Mouse (Mus musculus) hindbrain, embryonic 13.5 days (tissue): ENCODE results near the gene Slc1a1. TPM values are rescaled to one million over a fixed set of nuclear protein-coding genes. Genes with fewer than 3 reads are reported as not detected.

Experiments used
- ATAC-seq: fragments of 200-750 bp; cut with Nextera tagmentation; 2 replicates; pipeline ENCODE4 v1.8.0; 2017; ENCODE audit warnings: moderate TSS enrichment; ENCODE audit not compliant: low FRiP score
- H3K27ac ChIP-seq: fragments of 300-500 bp; sonication (generic); 2 replicates; pipeline ENCODE4 v1.5.1; 2015; ENCODE audit warnings: inconsistent platforms, mild to moderate bottlenecking, moderate library complexity
- H3K27me3 ChIP-seq: fragments of 300-500 bp; sonication (generic); 2 replicates; pipeline ENCODE4 v1.6.1; 2015; ENCODE audit warnings: mild to moderate bottlenecking, inconsistent platforms
- H3K36me3 ChIP-seq: fragments of 300-500 bp; sonication (generic); 2 replicates; pipeline ENCODE4 v1.6.1; 2015; ENCODE audit warnings: mild to moderate bottlenecking, inconsistent platforms
- H3K4me1 ChIP-seq: fragments of 300-500 bp; sonication (generic); replicated peaks from 2 replicates; pipeline ENCODE4 v1.6.1; 2015; ENCODE audit warnings: inconsistent platforms
- H3K4me2 ChIP-seq: fragments of 300-500 bp; sonication (generic); 2 replicates; pipeline ENCODE4 v1.6.1; 2015; ENCODE audit warnings: inconsistent platforms, mild to moderate bottlenecking, moderate library complexity
- H3K4me3 ChIP-seq: fragments of 300-500 bp; sonication (generic); 2 replicates; pipeline ENCODE4 v1.5.1; 2015; ENCODE audit warnings: mild to moderate bottlenecking, inconsistent platforms
- H3K9ac ChIP-seq: fragments of 300-500 bp; sonication (generic); 2 replicates; pipeline ENCODE4 v1.6.1; 2015; ENCODE audit warnings: mild to moderate bottlenecking, inconsistent platforms
- H3K9me3 ChIP-seq: fragments of 300-500 bp; sonication (generic); 2 replicates; pipeline ENCODE4 v1.6.1; 2016; ENCODE audit warnings: inconsistent platforms
- WGBS: fragments of 180-500 bp; shearing (Covaris S2); methylation state at CpG from one replicate; pipeline ENCODE4 v1.1.7; 2015; 5-methylcytosine and 5-hydroxymethylcytosine counted together
- polyA plus RNA-seq: library from polyadenylated mRNA; unstranded; fragments of >200 nt; fragmentation: Nextera tagmentation; extraction: Ambion mirVana; gene quantifications from 2 replicates; pipeline ENCODE4 v1.2.1, GENCODE M21; 2015

Slc1a1 gene
- polyA plus RNA-seq, 1 experiment from 2014 or later: 23.0 TPM

- no peak for ATAC-seq
- H3K27ac ChIP-seq: no peak overlapping the region
- H3K27me3 ChIP-seq: no peaks in the 10 kb centered on the region
- WGBS: 94% methylated on average over 10 of the region's 10 CpGs
- 0 out of 2 replicates have a peak, but pooled peaks cover 4% of the 10 kb centered on the region for H3K4me1 ChIP-seq
- H3K4me2 ChIP-seq: no peak overlapping the region
- H3K9me3 ChIP-seq: no peaks in the 10 kb centered on the region
- no peak overlapping the region for H3K9ac ChIP-seq
- no peaks in the 10 kb centered on the region for H3K36me3 ChIP-seq
- no peak overlapping the region for H3K4me3 ChIP-seq
Observed at GRCm38 (mm10) chr19:28863626-28864025, 28.8 kb downstream of the Slc1a1 start.

- Histone ChIP-seq H3K4me1 (0 out of 2 replicates have a peak, but pooled peaks cover 4% of the 10 kb centered on the region), H3K9ac (no peak overlapping the region), H3K4me2 (no peak overlapping the region), H3K27ac (peak overlapping the region; percentile 30; the same call in 1 of the 2 replicates), H3K4me3 (no peak overlapping the region), H3K9me3 (no peaks in the 10 kb centered on the region), H3K36me3 (no peaks in the 10 kb centered on the region), H3K27me3 (no peaks in the 10 kb centered on the region)
- 0 out of 2 replicates have a peak, but pooled peaks have one; percentile 28 for ATAC-seq
- 61% methylated on average over 6 of the region's 6 CpGs for WGBS
Observed at GRCm38 (mm10) chr19:28864981-28865380, 30.1 kb downstream of the Slc1a1 start.

DNA sequence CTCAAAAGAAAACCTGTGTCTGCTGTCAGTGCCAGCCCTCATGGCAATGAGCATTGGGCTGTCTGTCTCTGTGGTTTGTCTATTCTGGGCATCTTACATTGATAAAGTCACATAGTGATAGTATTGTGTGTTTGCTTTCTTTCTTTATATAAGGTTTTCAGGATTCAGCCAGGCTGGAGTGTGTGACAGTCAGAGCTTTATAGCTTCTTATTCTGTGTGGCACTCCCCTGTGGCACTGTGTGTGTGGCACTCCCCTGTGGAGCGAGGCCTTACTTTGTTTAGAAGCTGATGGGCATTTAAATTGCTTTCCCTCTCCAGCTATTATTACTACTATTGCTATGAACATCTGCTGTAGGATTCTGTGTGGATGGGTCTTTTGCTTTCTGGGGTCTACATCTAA lies 30.7 kb downstream of the Slc1a1 start:
- WGBS: 66% methylated on average over 1 of the region's 1 CpGs
- peak; percentile 46; the same call in 1 of the 2 replicates for ATAC-seq

GRCm38 (mm10) chr19:28869251-28869855 lies 34.5 kb downstream of the Slc1a1 start:
- no peak for ATAC-seq
- no peak overlapping the region for H3K27ac ChIP-seq
- H3K4me1 ChIP-seq: 0 out of 2 replicates have a peak, but pooled peaks cover 4% of the 10 kb centered on the region
- H3K9ac ChIP-seq: no peak overlapping the region
- no peak overlapping the region for H3K4me2 ChIP-seq
- WGBS: 93% methylated on average over 6 of the region's 6 CpGs
- no peaks in the 10 kb centered on the region for H3K36me3 ChIP-seq
- no peak overlapping the region for H3K4me3 ChIP-seq
- no peaks in the 10 kb centered on the region for H3K27me3 ChIP-seq
- no peaks in the 10 kb centered on the region for H3K9me3 ChIP-seq

More for the DNA sequence above, 30.7 kb downstream of the Slc1a1 start:
- H3K27me3 ChIP-seq: no peaks in the 10 kb centered on the region
- 0 out of 2 replicates have a peak, but pooled peaks cover 4% of the 10 kb centered on the region for H3K4me1 ChIP-seq
- peak overlapping the region; percentile 35 for H3K27ac ChIP-seq
- no peak overlapping the region for H3K4me3 ChIP-seq
- H3K4me2 ChIP-seq: no peak overlapping the region
- H3K9me3 ChIP-seq: no peaks in the 10 kb centered on the region
- H3K36me3 ChIP-seq: no peaks in the 10 kb centered on the region
- no peak overlapping the region for H3K9ac ChIP-seq

DNA sequence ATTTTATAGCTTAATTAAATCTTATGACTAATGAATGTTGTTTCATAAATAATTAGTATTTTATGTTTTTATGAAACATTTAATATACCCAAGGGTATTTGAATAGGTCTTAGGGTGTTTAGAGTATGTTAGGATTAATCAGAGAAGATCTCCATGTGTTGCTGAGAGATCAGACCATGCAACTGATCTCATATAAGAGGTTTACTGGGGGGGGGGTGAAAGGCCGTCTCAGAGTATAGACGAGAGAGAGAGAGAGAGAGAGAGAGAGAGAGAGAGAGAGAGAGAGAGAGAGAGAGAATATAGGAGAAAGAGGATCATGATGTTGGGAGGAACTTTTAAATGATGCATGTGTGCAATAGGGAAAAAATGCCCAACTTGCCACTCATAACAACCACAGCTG lies 35.5 kb downstream of the Slc1a1 start:
- H3K4me1 ChIP-seq: 0 out of 2 replicates have a peak, but pooled peaks cover 4% of the 10 kb centered on the region
- H3K4me3 ChIP-seq: no peak overlapping the region
- no peaks in the 10 kb centered on the region for H3K27me3 ChIP-seq
- no peak for ATAC-seq
- H3K27ac ChIP-seq: no peak overlapping the region
- 59% methylated on average over 2 of the region's 2 CpGs for WGBS
- no peak overlapping the region for H3K4me2 ChIP-seq
- no peak overlapping the region for H3K9ac ChIP-seq
- no peaks in the 10 kb centered on the region for H3K9me3 ChIP-seq
- H3K36me3 ChIP-seq: no peaks in the 10 kb centered on the region

DNA sequence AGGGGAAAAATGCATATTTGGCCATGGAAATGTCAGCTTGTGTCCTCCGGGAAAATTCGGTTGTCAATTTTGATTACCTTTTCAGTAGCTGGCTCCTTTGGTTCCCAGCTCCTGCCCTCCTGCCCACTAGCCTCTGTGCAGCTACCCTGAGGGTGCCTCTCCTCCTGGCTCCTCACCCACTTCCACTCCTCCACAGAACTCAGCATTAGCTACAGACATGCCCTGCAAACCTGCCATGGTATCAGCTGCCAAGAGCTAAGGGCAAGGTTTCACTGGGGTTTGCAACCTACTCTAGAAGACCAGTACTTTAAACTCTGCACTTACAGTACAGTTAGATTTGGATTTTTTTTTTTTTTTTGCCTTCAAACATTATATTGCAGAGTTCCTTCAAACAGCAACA lies 44.6 kb downstream of the Slc1a1 start:
- no peak overlapping the region for H3K27ac ChIP-seq
- H3K4me1 ChIP-seq: no peaks in the 10 kb centered on the region
- H3K36me3 ChIP-seq: no peaks in the 10 kb centered on the region
- 94% methylated on average over 2 of the region's 2 CpGs for WGBS
- ATAC-seq: no peak
- no peak overlapping the region for H3K4me2 ChIP-seq
- H3K27me3 ChIP-seq: no peaks in the 10 kb centered on the region
- H3K9ac ChIP-seq: no peak overlapping the region
- H3K4me3 ChIP-seq: no peak overlapping the region
- no peaks in the 10 kb centered on the region for H3K9me3 ChIP-seq

DNA sequence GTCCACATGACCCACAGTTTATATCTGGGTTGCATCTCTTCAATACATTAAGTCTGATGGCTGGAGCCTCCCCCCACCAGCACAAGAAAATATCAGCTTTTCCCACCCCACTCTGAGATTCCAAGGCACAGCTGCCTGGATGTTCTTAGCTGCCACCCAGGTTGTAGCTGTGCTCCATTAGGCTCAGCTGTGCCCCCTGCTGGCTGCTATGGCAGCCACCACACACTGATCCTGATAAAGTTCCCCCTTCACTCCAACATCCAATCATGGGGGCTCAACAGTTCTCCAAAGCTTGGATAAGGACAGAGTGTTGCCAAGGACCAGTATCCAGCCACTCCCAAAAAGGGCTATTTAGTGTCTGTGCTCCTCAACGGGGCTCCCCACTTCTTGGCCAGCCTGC lies 48.3 kb downstream of the Slc1a1 start:
- no peaks in the 10 kb centered on the region for H3K4me1 ChIP-seq
- no peaks in the 10 kb centered on the region for H3K27me3 ChIP-seq
- no peak overlapping the region for H3K9ac ChIP-seq
- no peak overlapping the region for H3K4me3 ChIP-seq
- H3K9me3 ChIP-seq: no peaks in the 10 kb centered on the region
- ATAC-seq: no peak
- H3K36me3 ChIP-seq: no peaks in the 10 kb centered on the region
- H3K27ac ChIP-seq: no peak overlapping the region
- H3K4me2 ChIP-seq: no peak overlapping the region
- WGBS: 59% methylated on average over 1 of the region's 1 CpGs

DNA sequence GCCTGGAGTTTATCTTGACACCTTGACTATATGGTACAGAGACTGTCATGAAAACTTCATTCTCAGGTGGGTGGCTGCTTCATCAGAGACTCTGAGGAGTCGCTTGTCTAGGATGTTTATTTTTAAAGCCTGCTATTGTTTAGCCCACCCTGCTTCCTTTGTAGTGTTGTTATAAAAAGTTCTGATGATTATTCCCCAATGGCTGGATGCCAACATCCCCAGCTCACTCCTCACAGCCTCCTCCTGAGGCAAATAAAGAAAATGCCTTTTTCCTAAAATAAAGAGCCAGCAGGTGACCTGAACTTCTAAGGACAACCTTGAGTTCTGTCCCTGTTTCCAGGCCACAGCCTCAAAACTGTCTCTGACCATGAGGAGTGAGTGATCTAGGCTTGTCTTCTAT lies 53.6 kb downstream of the Slc1a1 start:
- Histone ChIP-seq H3K4me1 (peaks cover 6% of the 10 kb centered on the region; the same call in 1 of the 2 replicates), H3K9me3 (no peaks in the 10 kb centered on the region), H3K4me2 (no peak overlapping the region), H3K27me3 (no peaks in the 10 kb centered on the region), H3K9ac (no peak overlapping the region), H3K36me3 (no peaks in the 10 kb centered on the region), H3K27ac (no peak overlapping the region), H3K4me3 (no peak overlapping the region)
- no peak for ATAC-seq
- WGBS: 59% methylated on average over 1 of the region's 1 CpGs

GRCm38 (mm10) chr19:28889251-28889650 lies 54.4 kb downstream of the Slc1a1 start:
- WGBS: 52% methylated on average over 2 of the region's 3 CpGs
- ATAC-seq: no peak

GRCm38 (mm10) chr19:28891238-28891637 lies 56.4 kb downstream of the Slc1a1 start:
- no peaks in the 10 kb centered on the region for H3K9me3 ChIP-seq
- H3K4me3 ChIP-seq: no peak overlapping the region
- H3K9ac ChIP-seq: no peak overlapping the region
- 73% methylated on average over 5 of the region's 5 CpGs for WGBS
- H3K27me3 ChIP-seq: peaks cover 3% of the 10 kb centered on the region; the same call in 1 of the 2 replicates
- H3K4me1 ChIP-seq: peaks cover 6% of the 10 kb centered on the region; the same call in 1 of the 2 replicates
- H3K4me2 ChIP-seq: no peak overlapping the region
- H3K36me3 ChIP-seq: no peaks in the 10 kb centered on the region
- H3K27ac ChIP-seq: no peak overlapping the region
- ATAC-seq: no peak

More at GRCm38 (mm10) chr19:28889251-28889650, 54.4 kb downstream of the Slc1a1 start:
- Histone ChIP-seq H3K4me2 (no peak overlapping the region), H3K27ac (no peak overlapping the region), H3K9me3 (no peaks in the 10 kb centered on the region), H3K4me3 (no peak overlapping the region), H3K36me3 (no peaks in the 10 kb centered on the region), H3K27me3 (peaks cover under 1% of the 10 kb centered on the region; the same call in 1 of the 2 replicates), H3K4me1 (peaks cover 6% of the 10 kb centered on the region; the same call in 1 of the 2 replicates), H3K9ac (no peak overlapping the region)

- no peak overlapping the region for H3K9ac ChIP-seq
- no peak overlapping the region for H3K4me3 ChIP-seq
- WGBS: 89% methylated on average over 1 of the region's 1 CpGs
- H3K27me3 ChIP-seq: peaks cover 3% of the 10 kb centered on the region; the same call in 1 of the 2 replicates
- no peaks in the 10 kb centered on the region for H3K9me3 ChIP-seq
- no peak overlapping the region for H3K27ac ChIP-seq
- H3K4me1 ChIP-seq: peaks cover 6% of the 10 kb centered on the region; the same call in 1 of the 2 replicates
- ATAC-seq: no peak
- no peaks in the 10 kb centered on the region for H3K36me3 ChIP-seq
- no peak overlapping the region for H3K4me2 ChIP-seq
Observed at GRCm38 (mm10) chr19:28891864-28892263, 57.0 kb downstream of the Slc1a1 start.

- no peaks in the 10 kb centered on the region for H3K36me3 ChIP-seq
- no peak; the same call in 1 of the 2 replicates for ATAC-seq
- WGBS: 51% methylated on average over 1 of the region's 1 CpGs
- no peak overlapping the region for H3K4me2 ChIP-seq
- H3K9ac ChIP-seq: no peak overlapping the region
- H3K4me3 ChIP-seq: no peak overlapping the region
- H3K4me1 ChIP-seq: 0 out of 2 replicates have a peak, but pooled peaks cover 8% of the 10 kb centered on the region
- no peaks in the 10 kb centered on the region for H3K9me3 ChIP-seq
- H3K27ac ChIP-seq: no peak overlapping the region
- peaks cover 3% of the 10 kb centered on the region; the same call in 1 of the 2 replicates for H3K27me3 ChIP-seq
Observed at GRCm38 (mm10) chr19:28896639-28897038, 61.8 kb downstream of the Slc1a1 start.

DNA sequence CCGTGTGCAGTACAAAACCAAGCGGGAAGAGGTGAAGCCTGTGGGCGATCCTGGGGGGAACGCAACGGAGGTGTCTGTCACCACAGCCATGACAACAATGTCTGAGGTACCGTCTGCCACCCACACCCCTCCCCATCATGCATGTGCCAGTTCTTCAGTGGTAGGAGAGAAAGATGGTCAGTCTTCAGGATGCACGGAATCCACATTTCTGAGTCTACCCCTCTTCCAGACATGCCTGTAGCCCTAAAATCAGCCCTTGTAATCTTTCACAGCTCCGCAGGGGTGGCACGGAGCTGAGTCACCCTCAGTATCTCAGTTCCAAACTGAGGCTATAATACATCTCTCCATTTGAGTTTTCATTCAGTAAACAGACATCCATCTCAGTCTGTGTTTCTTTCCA lies 62.6 kb downstream of the Slc1a1 start:
- Histone ChIP-seq H3K27ac (no peak overlapping the region), H3K27me3 (peaks cover 3% of the 10 kb centered on the region; the same call in 1 of the 2 replicates), H3K9ac (no peak overlapping the region), H3K4me1 (peaks cover 12% of the 10 kb centered on the region; the same call in 1 of the 2 replicates), H3K4me3 (no peak overlapping the region), H3K9me3 (no peaks in the 10 kb centered on the region), H3K36me3 (no peaks in the 10 kb centered on the region), H3K4me2 (no peak overlapping the region)
- ATAC-seq: no peak
- WGBS: 85% methylated on average over 9 of the region's 9 CpGs
